Mouse (Mus musculus) megakaryocyte, embryonic 14.5 days (primary cell): Measurements from ENCODE around the gene Tac4. TPM values are rescaled to one million over a fixed set of nuclear protein-coding genes. Genes with fewer than 3 reads are reported as not detected.

Experiments
- H3K27me3 ChIP-seq: replicated peaks from 2 replicates; pipeline ENCODE3; 2012; ENCODE audit warnings: inconsistent platforms
- H3K36me3 ChIP-seq: replicated peaks from 2 replicates; pipeline ENCODE3; 2012; ENCODE audit warnings: low read length, inconsistent platforms, mixed read lengths
- H3K4me1 ChIP-seq: 2 replicates; pipeline ENCODE4 v1.6.1; 2012; ENCODE audit warnings: inconsistent platforms
- H3K4me3 ChIP-seq: replicated peaks from 2 replicates; pipeline ENCODE3; 2012; ENCODE audit warnings: moderate library complexity, mild to moderate bottlenecking, inconsistent platforms
- H3K9me3 ChIP-seq: 2 replicates; pipeline ENCODE4 v1.6.1; 2012; ENCODE audit warnings: inconsistent platforms
- FLI1 ChIP-seq: IDR thresholded peaks from 2 replicates; pipeline ENCODE4 v1.6.1; 2012; ENCODE audit warnings: low read length, inconsistent platforms, mixed read lengths
- GATA1 ChIP-seq: IDR thresholded peaks from 3 replicates; pipeline ENCODE4 v1.6.1; 2012; ENCODE audit warnings: mixed read lengths, low read length, inconsistent platforms, borderline replicate concordance
- polyA plus RNA-seq: library from polyadenylated mRNA; stranded (reverse); fragments of >175 nt; gene quantifications from 2 replicates; pipeline ENCODE4 v1.2.3, GENCODE M21; 2012; ENCODE audit warnings: low replicate concordance; ENCODE audit not compliant: insufficient read depth

The Tac4 gene
- polyA plus RNA-seq, 1 experiment = 1.3 TPM

DNA sequence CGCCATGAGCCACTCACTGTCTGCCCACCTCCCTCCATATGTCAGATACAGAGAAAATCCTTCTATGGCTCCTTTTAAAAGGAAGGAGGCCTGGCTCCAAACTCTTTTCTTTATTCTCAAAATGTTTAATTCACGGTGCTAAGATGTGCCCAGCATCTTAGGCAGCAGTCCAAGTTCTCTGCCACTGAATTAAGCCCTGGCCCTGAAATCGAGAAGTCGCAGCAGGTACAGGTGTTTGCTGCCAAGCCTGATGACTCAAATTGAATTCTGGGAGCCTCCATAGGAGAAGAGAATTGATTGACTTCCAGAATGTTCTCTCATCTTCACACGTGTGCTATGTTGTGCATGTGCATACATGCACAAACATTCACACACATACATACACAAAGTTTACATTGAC is 21.0 kb downstream of the Tac4 start:
- TF ChIP-seq GATA1 = no peak
- TF ChIP-seq FLI1 = no peak
- Histone ChIP-seq H3K4me1 (peaks cover 52% of the 10 kb centered on the region), H3K4me3 (no peak overlapping the region), H3K27me3 (no peaks in the 10 kb centered on the region), H3K36me3 (peaks cover 98% of the 10 kb centered on the region), H3K9me3 (no peaks in the 10 kb centered on the region)

DNA sequence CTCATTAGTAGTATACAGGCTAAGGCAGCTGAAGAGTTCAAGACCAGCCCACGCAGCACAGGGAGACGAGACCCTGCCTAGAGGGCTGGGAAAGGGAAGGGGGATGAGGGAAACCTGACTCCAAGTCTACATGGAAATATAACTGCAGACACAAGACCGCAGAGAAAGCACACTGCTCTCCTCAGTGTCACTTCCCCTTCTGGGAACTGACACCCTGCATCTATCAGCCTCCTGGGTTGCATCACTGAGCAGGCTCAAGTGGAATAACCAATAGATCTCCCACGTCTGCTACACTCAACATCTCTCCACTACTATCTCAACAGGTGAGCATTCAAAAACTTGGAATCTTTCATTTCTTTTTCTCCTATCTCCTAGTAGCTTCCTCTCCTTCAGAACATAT is 30.7 kb downstream of the Tac4 start:
- Histone ChIP-seq H3K4me3 (no peak overlapping the region), H3K27me3 (no peaks in the 10 kb centered on the region), H3K9me3 (no peaks in the 10 kb centered on the region), H3K4me1 (peaks cover 44% of the 10 kb centered on the region), H3K36me3 (peaks cover 87% of the 10 kb centered on the region)
- TF ChIP-seq GATA1 (no peak), FLI1 (no peak)

DNA sequence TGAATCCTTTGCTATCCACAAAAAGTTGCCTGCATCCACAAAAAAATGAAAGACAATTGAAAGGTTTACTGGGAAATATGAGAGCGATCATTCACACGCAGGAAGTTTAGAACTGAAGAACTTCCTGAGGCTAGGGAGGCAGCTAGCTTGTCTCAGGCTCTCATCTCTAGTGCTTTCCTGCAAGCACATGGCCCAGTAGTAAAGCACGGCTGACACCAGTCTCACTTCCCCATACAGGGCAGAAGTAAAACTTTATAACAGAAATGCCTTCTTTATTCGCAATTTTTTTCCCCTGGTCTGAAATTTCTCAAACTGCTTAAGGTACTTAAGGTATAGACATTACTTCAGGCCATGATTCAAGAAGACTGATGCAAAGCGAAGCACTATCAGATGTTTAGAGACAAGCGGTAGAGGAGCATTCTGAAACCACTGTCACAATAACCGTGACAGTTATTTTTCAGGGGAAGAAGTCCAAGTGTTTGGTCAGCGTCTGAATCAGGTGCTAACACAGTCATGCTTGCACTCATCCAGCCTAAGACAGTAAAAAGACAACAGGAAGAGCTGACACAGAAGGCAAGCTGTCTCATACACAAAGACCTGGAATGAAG is 31.8 kb downstream of the Tac4 start:
- H3K36me3 ChIP-seq = peaks cover 85% of the 10 kb centered on the region
- H3K4me1 ChIP-seq = peaks cover 53% of the 10 kb centered on the region
- H3K4me3 ChIP-seq = no peak overlapping the region
- H3K9me3 ChIP-seq = no peaks in the 10 kb centered on the region
- H3K27me3 ChIP-seq = no peaks in the 10 kb centered on the region
- TF ChIP-seq FLI1 (no peak), GATA1 (no peak)

DNA sequence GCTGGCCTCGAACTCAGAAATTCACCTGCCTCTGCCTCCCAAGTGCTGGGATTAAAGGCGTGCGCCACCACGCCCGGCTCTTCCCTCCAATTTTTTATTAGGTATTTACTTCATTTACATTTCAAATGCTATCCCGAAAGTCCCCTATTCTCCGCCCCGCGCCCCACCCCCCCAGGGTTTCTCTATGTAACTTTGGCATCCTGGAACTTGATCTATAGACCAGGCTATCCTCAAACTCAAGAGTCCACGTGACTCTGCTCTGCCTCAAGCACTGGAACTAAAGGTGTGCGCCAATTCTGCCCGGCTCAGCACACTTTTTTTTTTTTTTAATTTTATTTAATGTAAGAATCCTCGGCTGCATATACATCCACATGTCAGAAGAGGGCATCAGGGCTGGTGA is 34.4 kb downstream of the Tac4 start:
- no peak for TF ChIP-seq FLI1
- no peak for TF ChIP-seq GATA1
- H3K9me3 ChIP-seq = no peaks in the 10 kb centered on the region
- H3K36me3 ChIP-seq = peaks cover 85% of the 10 kb centered on the region
- H3K27me3 ChIP-seq = no peaks in the 10 kb centered on the region
- peaks cover 77% of the 10 kb centered on the region for H3K4me1 ChIP-seq
- H3K4me3 ChIP-seq = no peak overlapping the region

DNA sequence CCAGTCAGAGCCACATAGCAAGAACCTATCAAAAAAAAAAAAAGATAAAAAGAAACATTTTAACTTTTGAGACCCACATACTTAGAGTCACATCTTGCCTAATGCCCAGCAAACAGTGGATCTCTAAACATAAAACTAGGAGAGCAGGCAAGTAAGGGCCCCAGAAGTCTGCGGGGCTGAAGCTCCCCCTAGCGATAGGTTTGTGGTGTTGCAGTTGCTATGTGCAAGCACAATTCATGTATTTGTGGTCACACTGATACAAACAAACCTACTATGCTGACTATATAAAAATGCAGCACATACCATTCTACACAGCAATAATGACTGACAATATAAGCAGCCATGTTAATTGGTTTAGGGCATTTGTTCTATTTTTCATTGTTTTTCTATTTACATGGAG is 36.8 kb downstream of the Tac4 start:
- TF ChIP-seq GATA1 (no peak), FLI1 (no peak)
- Histone ChIP-seq H3K4me3 (no peak overlapping the region), H3K36me3 (peaks cover 85% of the 10 kb centered on the region), H3K27me3 (no peaks in the 10 kb centered on the region), H3K4me1 (peaks cover 75% of the 10 kb centered on the region), H3K9me3 (no peaks in the 10 kb centered on the region)

DNA sequence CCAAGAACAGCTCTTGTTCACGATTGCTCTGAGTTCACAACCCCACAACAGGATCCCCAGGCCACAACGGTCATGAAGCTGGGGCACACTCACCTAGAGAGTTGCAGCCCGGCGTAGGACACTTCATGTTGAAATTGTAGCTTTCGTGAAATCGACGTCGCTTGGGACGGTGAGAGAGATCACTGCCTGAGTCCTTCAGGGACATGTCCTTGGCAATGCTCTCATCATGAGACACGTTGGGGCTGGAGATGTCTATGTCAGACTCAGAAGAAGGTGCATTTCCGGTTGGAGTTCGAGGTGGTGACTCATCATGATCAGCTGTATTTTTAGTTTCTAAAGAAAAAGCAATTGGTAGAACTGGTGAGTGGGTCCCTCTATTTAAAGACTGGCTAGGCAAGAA is 38.6 kb downstream of the Tac4 start:
- no peaks in the 10 kb centered on the region for H3K27me3 ChIP-seq
- H3K4me3 ChIP-seq = peak overlapping the region; percentile 26
- peaks cover 85% of the 10 kb centered on the region for H3K36me3 ChIP-seq
- H3K9me3 ChIP-seq = no peaks in the 10 kb centered on the region
- TF ChIP-seq FLI1 (no peak), GATA1 (no peak)
- H3K4me1 ChIP-seq = peaks cover 62% of the 10 kb centered on the region

DNA sequence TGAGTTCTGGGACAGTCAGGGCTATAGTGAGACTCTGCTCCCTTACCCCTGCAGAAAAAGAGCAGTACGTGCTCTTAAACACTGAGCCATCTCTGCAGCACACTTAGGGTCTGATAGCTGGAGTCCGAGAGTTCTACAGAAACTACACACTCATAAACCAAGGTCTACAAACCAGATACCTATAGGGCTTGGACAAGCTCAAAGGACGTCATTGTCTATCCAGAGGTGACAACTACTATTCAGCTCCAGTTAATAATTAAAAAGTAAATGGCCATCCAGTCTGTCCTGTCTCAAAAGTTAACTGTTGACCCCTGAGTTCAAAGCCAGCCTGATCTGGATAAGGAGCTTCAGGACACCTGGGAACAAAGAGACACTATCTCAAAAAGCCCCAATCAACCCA is 40.4 kb downstream of the Tac4 start:
- peaks cover 94% of the 10 kb centered on the region for H3K36me3 ChIP-seq
- TF ChIP-seq GATA1 (no peak), FLI1 (no peak)
- H3K9me3 ChIP-seq = no peaks in the 10 kb centered on the region
- H3K27me3 ChIP-seq = no peaks in the 10 kb centered on the region
- no peak overlapping the region for H3K4me3 ChIP-seq
- H3K4me1 ChIP-seq = peaks cover 63% of the 10 kb centered on the region

DNA sequence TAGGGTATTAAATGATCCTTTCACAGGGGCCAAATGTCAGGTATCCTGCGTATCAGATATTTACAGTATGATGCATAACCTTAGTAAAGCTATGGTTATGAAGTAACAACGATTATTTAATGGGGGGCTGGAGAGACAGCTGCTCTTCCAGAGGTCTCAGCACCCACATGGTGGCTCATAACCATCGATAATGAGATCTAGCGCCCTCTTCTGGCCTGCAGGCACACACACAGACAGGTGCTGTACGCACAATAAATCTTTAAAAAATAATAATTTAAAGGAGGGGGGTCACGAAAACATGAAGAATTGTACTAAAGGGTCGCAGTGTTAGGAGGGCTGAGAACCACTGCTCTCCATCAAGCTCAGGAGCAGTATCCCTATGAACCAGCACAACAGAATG is 44.3 kb downstream of the Tac4 start:
- Histone ChIP-seq H3K4me1 (peaks cover 44% of the 10 kb centered on the region), H3K36me3 (peaks cover 67% of the 10 kb centered on the region), H3K4me3 (no peak overlapping the region), H3K9me3 (no peaks in the 10 kb centered on the region), H3K27me3 (no peaks in the 10 kb centered on the region)
- TF ChIP-seq FLI1 = no peak
- no peak for TF ChIP-seq GATA1

DNA sequence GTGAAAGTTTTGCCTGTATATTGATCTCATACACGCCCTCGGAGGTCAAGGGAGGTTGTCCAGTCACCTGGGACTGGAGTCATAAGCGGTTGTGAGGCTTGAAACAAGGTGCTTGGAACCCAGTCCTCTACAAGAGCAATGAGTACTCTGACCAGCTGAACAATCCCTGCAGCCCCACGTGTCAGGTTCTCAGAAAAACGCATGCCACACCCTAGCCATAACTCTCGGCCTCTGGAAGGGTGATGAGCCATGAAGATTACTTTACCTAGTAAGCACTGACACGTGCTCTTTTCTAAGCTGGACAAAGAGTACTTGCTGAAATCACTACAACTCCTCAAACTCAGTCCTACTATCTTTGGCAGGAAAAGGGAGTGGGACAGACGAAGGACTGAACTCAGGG is 46.2 kb downstream of the Tac4 start:
- Histone ChIP-seq H3K4me1 (peaks cover 35% of the 10 kb centered on the region), H3K27me3 (no peaks in the 10 kb centered on the region), H3K9me3 (no peaks in the 10 kb centered on the region), H3K4me3 (peak overlapping the region; percentile 7), H3K36me3 (peaks cover 48% of the 10 kb centered on the region)
- TF ChIP-seq FLI1 (no peak), GATA1 (no peak)

DNA sequence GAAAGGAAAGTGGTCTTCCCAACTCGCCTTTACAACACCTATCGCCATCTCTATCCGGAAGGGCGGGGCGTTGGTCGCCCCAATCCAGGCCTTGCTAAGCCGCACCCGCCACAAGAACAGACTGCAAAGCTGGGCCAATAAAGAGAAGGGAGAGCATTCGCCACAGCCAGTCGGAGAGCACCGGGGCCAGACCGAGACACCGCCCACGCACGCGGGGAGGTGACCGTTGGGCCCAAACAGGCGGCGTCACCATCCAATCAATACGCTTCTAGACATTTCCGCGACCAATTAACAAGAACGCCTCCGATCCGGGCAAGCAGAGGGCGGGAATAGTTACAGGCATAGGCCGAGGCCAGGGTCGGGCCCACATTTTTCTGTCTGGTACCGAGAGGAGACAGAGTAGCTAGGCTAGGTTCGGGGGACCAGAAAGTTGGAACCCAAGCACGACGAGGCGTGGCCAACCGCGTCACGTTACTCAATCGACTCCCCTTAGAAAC is 48.2 kb downstream of the Tac4 start:
- Histone ChIP-seq H3K9me3 (no peaks in the 10 kb centered on the region), H3K27me3 (no peaks in the 10 kb centered on the region), H3K4me3 (peak overlapping the region; percentile 100), H3K36me3 (peaks cover 27% of the 10 kb centered on the region), H3K4me1 (peaks cover 33% of the 10 kb centered on the region)
- TF ChIP-seq GATA1 (no peak), FLI1 (0 out of 2 replicates have a peak, but pooled peaks have one; percentile 2)
